In genomic region chr3:149262332-149262970, GRCm38 (mm10) we compare ENCODE assay signal across 17 mouse cellular contexts.
DNase-seq lines count a peak whose midpoint lies in the region; ATAC-seq and TF ChIP-seq lines count a peak whose summit lies in the region.
"Had no signal": no experiment of that assay in that cellular context is flagged by ENCODE, and none has a peak within 500 bp of the region (broad histone marks: within the 10 kb centered on the region; RNA-seq: fewer than 3 reads in every experiment).

No protein-coding gene starts in this region.

- H3K27ac ChIP-seq in heart, embryonic 15.5 days, result peak overlapping the region; percentile 40
- H3K27ac ChIP-seq in lung, embryonic 14.5 days (ENCODE audit: low read depth), result no peak overlapping the region
- peak overlapping the region; percentile 36; the same call in 1 of the 2 replicates for H3K27ac ChIP-seq in lung, embryonic 16.5 days (ENCODE audit: low read length)
- H3K27ac ChIP-seq: gastrocnemius, adult 2 months; hindbrain, embryonic 14.5 days; liver, embryonic 15.5 days; midbrain, embryonic 10.5 days; stomach, embryonic 15.5 days had no signal

- WGBS in heart, embryonic 15.5 days, result 16% methylated on average over 3 of the region's 3 CpGs
- WGBS in lung, embryonic 14.5 days, result 43% methylated on average over 3 of the region's 3 CpGs
- WGBS in lung, adult 2 months, result 26% methylated on average over 3 of the region's 3 CpGs
- 32% methylated on average over 3 of the region's 3 CpGs for WGBS in lung, embryonic 16.5 days

- H3K4me1 ChIP-seq in heart, embryonic 15.5 days (replicated peaks), result peaks cover 11% of the 10 kb centered on the region
- 0 out of 2 replicates have a peak, but pooled peaks cover 7% of the 10 kb centered on the region for H3K4me1 ChIP-seq in lung, embryonic 14.5 days (ENCODE audit: insufficient read depth)
- H3K4me1 ChIP-seq in lung, adult 2 months (ENCODE audit: control insufficient read depth, insufficient read depth, low read length), result peaks cover 7% of the 10 kb centered on the region
- H3K4me1 ChIP-seq in lung, embryonic 16.5 days (replicated peaks; ENCODE audit: control insufficient read depth, insufficient read depth, low read length), result 0 out of 2 replicates have a peak, but pooled peaks cover 3% of the 10 kb centered on the region
- H3K4me1 ChIP-seq: liver, embryonic 15.5 days; stomach, embryonic 15.5 days had no signal

- no peaks in the 10 kb centered on the region for H3K9me3 ChIP-seq in heart, embryonic 15.5 days (replicated peaks)
- H3K9me3 ChIP-seq in lung, embryonic 14.5 days (ENCODE audit: low read depth, low read length), result no peaks in the 10 kb centered on the region
- H3K9me3 ChIP-seq in lung, embryonic 16.5 days (ENCODE audit: control insufficient read depth, low read length), result no peaks in the 10 kb centered on the region
- H3K9me3 ChIP-seq: liver, embryonic 15.5 days; midbrain, embryonic 10.5 days; stomach, embryonic 15.5 days had no signal

- no peak overlapping the region for H3K9ac ChIP-seq in heart, embryonic 15.5 days
- no peak overlapping the region for H3K9ac ChIP-seq in lung, embryonic 14.5 days
- H3K9ac ChIP-seq in lung, embryonic 16.5 days (ENCODE audit: low read length), result no peak overlapping the region
- H3K9ac ChIP-seq: forebrain, postnatal 0 days; hindbrain, embryonic 14.5 days; liver, embryonic 15.5 days; stomach, embryonic 15.5 days had no signal

- no peak for DNase-seq in heart, postnatal 4 days
- peak; percentile 42 for DNase-seq in lung, embryonic 14.5 days
- no peak for DNase-seq in lung, adult 2 months
- no peak for DNase-seq in right cerebral cortex, postnatal 10 days (ENCODE audit: low spot score in 2 of 2)
- no peak for DNase-seq in left cerebral cortex, adult 8-10 months (ENCODE audit: low spot score in 2 of 2)
- DNase-seq: cerebellum, adult 11-12 months; forebrain, postnatal 0 days; gastrocnemius, adult 2 months; layer of hippocampus, postnatal 36 days; thymus, postnatal 14 days had no signal

- TF ChIP-seq CTCF in lung, embryonic 14.5 days (IDR thresholded peaks at IDR 0.05; ENCODE audit: low read depth), result no peak
- no peak for TF ChIP-seq CTCF in lung, adult 2 months (IDR thresholded peaks at IDR 0.05; ENCODE audit: insufficient read depth, low read length)

- H3K4me2 ChIP-seq in heart, embryonic 15.5 days, result no peak overlapping the region
- no peak overlapping the region for H3K4me2 ChIP-seq in lung, embryonic 14.5 days
- H3K4me2 ChIP-seq in lung, embryonic 16.5 days (ENCODE audit: low read depth, low read length), result no peak overlapping the region
- H3K4me2 ChIP-seq: hindbrain, embryonic 14.5 days; liver, embryonic 15.5 days; stomach, embryonic 15.5 days had no signal

- no peak overlapping the region for H3K4me3 ChIP-seq in heart, embryonic 15.5 days
- H3K4me3 ChIP-seq in lung, embryonic 14.5 days (ENCODE audit: low read depth, low read length), result no peak overlapping the region
- no peak overlapping the region for H3K4me3 ChIP-seq in lung, adult 2 months (replicated peaks; ENCODE audit: extremely low read depth, low read depth, low read length)
- H3K4me3 ChIP-seq in lung, embryonic 16.5 days (ENCODE audit: low read length), result no peak overlapping the region
- H3K4me3 ChIP-seq: gastrocnemius, adult 2 months; liver, embryonic 15.5 days; midbrain, embryonic 10.5 days; stomach, embryonic 15.5 days had no signal

- no peak for TF ChIP-seq POLR2A in lung, adult 2 months (IDR thresholded peaks at IDR 0.05; ENCODE audit: borderline replicate concordance, extremely low read depth, low read depth, low read length)

- no peaks in the 10 kb centered on the region for H3K36me3 ChIP-seq in heart, embryonic 15.5 days
- H3K36me3 ChIP-seq in lung, embryonic 14.5 days (ENCODE audit: insufficient read depth), result no peaks in the 10 kb centered on the region
- no peaks in the 10 kb centered on the region for H3K36me3 ChIP-seq in lung, embryonic 16.5 days (ENCODE audit: control insufficient read depth, insufficient read depth, low read length)
- H3K36me3 ChIP-seq: G1E; liver, embryonic 15.5 days; midbrain, embryonic 10.5 days; stomach, embryonic 15.5 days had no signal

- ATAC-seq in heart, embryonic 15.5 days (replicated peaks; ENCODE audit: insufficient number of reproducible peaks, insufficient read depth, low FRiP score, low read depth), result no peak
- no peak for ATAC-seq in lung, embryonic 14.5 days (ENCODE audit: insufficient read depth)
- peak; percentile 76 for ATAC-seq in lung, embryonic 16.5 days (ENCODE audit: low read depth)
- ATAC-seq: forebrain, postnatal 0 days had no signal

- H3K27me3 ChIP-seq in heart, embryonic 15.5 days, result no peaks in the 10 kb centered on the region
- H3K27me3 ChIP-seq in lung, embryonic 14.5 days (ENCODE audit: insufficient read depth, low read length), result no peaks in the 10 kb centered on the region
- H3K27me3 ChIP-seq in lung, embryonic 16.5 days (ENCODE audit: control insufficient read depth, insufficient read depth, low read depth, low read length), result no peaks in the 10 kb centered on the region
- H3K27me3 ChIP-seq: liver, embryonic 15.5 days; stomach, embryonic 15.5 days had no signal
